Mouse (Mus musculus) intestine, embryonic 14.5 days (tissue): ENCODE data around the gene Ube2e3. TPM values are rescaled to one million over a fixed set of nuclear protein-coding genes. Genes with fewer than 3 reads are reported as not detected.

Source experiments
- ATAC-seq: fragments of 200-750 bp; cut with Nextera tagmentation; replicated peaks from 2 replicates; pipeline ENCODE4 v1.8.0; 2017; ENCODE audit warnings: low read depth, moderate number of reproducible peaks, moderate TSS enrichment, moderate library complexity; ENCODE audit not compliant: low FRiP score, low TSS enrichment
- DNase-seq: peaks from one replicate; pipeline ENCODE4 v3.0.0-alpha.2; 2018; ENCODE audit warnings: low spot score
- H3K27ac ChIP-seq: fragments of 300-500 bp; sonication (generic); 2 replicates; pipeline ENCODE4 v1.5.1; 2014; ENCODE audit warnings: low read depth, mild to moderate bottlenecking, control low read depth
- H3K27me3 ChIP-seq: fragments of 300-500 bp; sonication (generic); replicated peaks from 2 replicates; pipeline ENCODE4 v1.6.1; 2014; ENCODE audit warnings: low read length, control low read depth; ENCODE audit not compliant: control insufficient read depth, insufficient read depth
- H3K36me3 ChIP-seq: fragments of 300-500 bp; sonication (generic); 2 replicates; pipeline ENCODE4 v1.6.1; 2014; ENCODE audit warnings: low read length, control low read depth; ENCODE audit not compliant: control insufficient read depth, insufficient read depth
- H3K4me1 ChIP-seq: fragments of 300-500 bp; sonication (generic); replicated peaks from 2 replicates; pipeline ENCODE4 v1.6.1; 2014; ENCODE audit warnings: low read length, control low read depth, mixed read lengths; ENCODE audit not compliant: control insufficient read depth, insufficient read depth
- H3K4me2 ChIP-seq: fragments of 300-500 bp; sonication (generic); 2 replicates; pipeline ENCODE4 v1.6.1; 2014; ENCODE audit warnings: low read length
- H3K4me3 ChIP-seq: fragments of 300-500 bp; sonication (generic); 2 replicates; pipeline ENCODE4 v1.5.1; 2014; ENCODE audit warnings: low read depth, low read length, control low read depth, mixed read lengths
- H3K9ac ChIP-seq: fragments of 300-500 bp; sonication (generic); 2 replicates; pipeline ENCODE4 v1.6.1; 2014; ENCODE audit warnings: mild to moderate bottlenecking, low read length
- H3K9me3 ChIP-seq: fragments of 300-500 bp; sonication (generic); 2 replicates; pipeline ENCODE4 v1.6.1; 2016; ENCODE audit warnings: low read length, control low read depth; ENCODE audit not compliant: control insufficient read depth
- WGBS: fragments of 180-500 bp; shearing (Covaris S2); extraction: QIAGEN DNeasy Blood & Tissue Kit; methylation state at CpG from one replicate; pipeline ENCODE4 v1.1.7; 2014; 5-methylcytosine and 5-hydroxymethylcytosine counted together
- polyA plus RNA-seq: library from polyadenylated mRNA; unstranded; fragments of >200 nt; fragmentation: Nextera tagmentation; extraction: Ambion mirVana; gene quantifications from 2 replicates; pipeline ENCODE4 v1.2.1, GENCODE M21; 2014

Gene Ube2e3
- polyA plus RNA-seq, 1 experiment from 2014 or later, result 126 TPM

GRCm38 (mm10) chr2:78960288-78960687, 92.4 kb downstream of the Ube2e3 start:
- Histone ChIP-seq H3K4me3 (no peak overlapping the region), H3K27me3 (no peaks in the 10 kb centered on the region), H3K9ac (no peak overlapping the region), H3K36me3 (no peaks in the 10 kb centered on the region), H3K4me2 (no peak overlapping the region), H3K27ac (no peak overlapping the region), H3K9me3 (no peaks in the 10 kb centered on the region), H3K4me1 (peaks cover 18% of the 10 kb centered on the region)
- ATAC-seq (no peak), DNase-seq (no peak)
- WGBS, result 37% methylated on average over 5 of the region's 5 CpGs

- Histone ChIP-seq H3K36me3 (no peaks in the 10 kb centered on the region), H3K9me3 (no peaks in the 10 kb centered on the region), H3K4me3 (no peak overlapping the region), H3K27ac (no peak overlapping the region), H3K4me1 (peaks cover 18% of the 10 kb centered on the region), H3K4me2 (no peak overlapping the region), H3K27me3 (no peaks in the 10 kb centered on the region), H3K9ac (no peak overlapping the region)
- ATAC-seq (no peak), DNase-seq (no peak)
- WGBS, result 59% methylated on average over 7 of the region's 7 CpGs
These were observed 93.1 kb downstream of the Ube2e3 start for GRCm38 (mm10) chr2:78961023-78961422.

GRCm38 (mm10) chr2:78961580-78961979, 93.7 kb downstream of the Ube2e3 start:
- peaks cover 18% of the 10 kb centered on the region for H3K4me1 ChIP-seq
- H3K36me3 ChIP-seq, result no peaks in the 10 kb centered on the region
- no peak for DNase-seq
- H3K9ac ChIP-seq, result no peak overlapping the region
- WGBS, result 22% methylated on average over 7 of the region's 7 CpGs
- H3K4me2 ChIP-seq, result 0 out of 2 replicates have a peak overlapping the region, but pooled peaks have one; percentile 5
- H3K4me3 ChIP-seq, result no peak overlapping the region
- no peak for ATAC-seq
- H3K27ac ChIP-seq, result no peak overlapping the region
- H3K27me3 ChIP-seq, result no peaks in the 10 kb centered on the region
- H3K9me3 ChIP-seq, result no peaks in the 10 kb centered on the region

GRCm38 (mm10) chr2:78964995-78965394, 97.1 kb downstream of the Ube2e3 start:
- no peak for DNase-seq
- Histone ChIP-seq H3K4me3 (no peak overlapping the region), H3K27me3 (no peaks in the 10 kb centered on the region), H3K36me3 (no peaks in the 10 kb centered on the region), H3K27ac (no peak overlapping the region), H3K4me1 (peaks cover 18% of the 10 kb centered on the region), H3K4me2 (no peak overlapping the region), H3K9ac (no peak overlapping the region), H3K9me3 (no peaks in the 10 kb centered on the region)
- ATAC-seq, result no peak
- WGBS, result 87% methylated on average over 2 of the region's 2 CpGs

GRCm38 (mm10) chr2:78965396-78965795, 97.5 kb downstream of the Ube2e3 start:
- Histone ChIP-seq H3K36me3 (no peaks in the 10 kb centered on the region), H3K4me1 (peaks cover 14% of the 10 kb centered on the region)
- DNase-seq, result no peak

GRCm38 (mm10) chr2:78970088-78970487, 102.2 kb downstream of the Ube2e3 start:
- H3K9ac ChIP-seq, result no peak overlapping the region
- H3K36me3 ChIP-seq, result no peaks in the 10 kb centered on the region
- no peak overlapping the region for H3K27ac ChIP-seq
- ATAC-seq (no peak), DNase-seq (no peak)
- no peaks in the 10 kb centered on the region for H3K4me1 ChIP-seq
- 73% methylated on average over 6 of the region's 6 CpGs for WGBS
- H3K27me3 ChIP-seq, result no peaks in the 10 kb centered on the region
- H3K4me3 ChIP-seq, result no peak overlapping the region
- H3K4me2 ChIP-seq, result no peak overlapping the region
- H3K9me3 ChIP-seq, result no peaks in the 10 kb centered on the region

More at GRCm38 (mm10) chr2:78965396-78965795, 97.5 kb downstream of the Ube2e3 start:
- H3K27me3 ChIP-seq, result no peaks in the 10 kb centered on the region
- H3K4me2 ChIP-seq, result no peak overlapping the region
- no peaks in the 10 kb centered on the region for H3K9me3 ChIP-seq
- no peak overlapping the region for H3K4me3 ChIP-seq
- no peak overlapping the region for H3K9ac ChIP-seq
- no peak overlapping the region for H3K27ac ChIP-seq
- no peak for ATAC-seq
- WGBS, result 70% methylated on average over 6 of the region's 6 CpGs
